ENCODE assay signal across 10 mouse cellular contexts in genomic region chr1:134070099-134070669, GRCm38 (mm10). TPM values are rescaled to one million over a fixed set of nuclear protein-coding genes. Genes with fewer than 3 reads are reported as not detected.
DNase-seq lines count a peak whose midpoint lies in the region; ATAC-seq lines count a peak whose summit lies in the region.
"Had no signal": no experiment of that assay in that cellular context is flagged by ENCODE, and none has a peak within 500 bp of the region (broad histone marks: within the 10 kb centered on the region; RNA-seq: fewer than 3 reads in every experiment).

No protein-coding gene starts in this region.

- peaks cover 7% of the 10 kb centered on the region for H3K36me3 ChIP-seq in heart, embryonic 16.5 days (ENCODE audit: control insufficient read depth, insufficient read depth)
- no peaks in the 10 kb centered on the region for H3K36me3 ChIP-seq in midbrain, embryonic 15.5 days (replicated peaks)
- no peaks in the 10 kb centered on the region for H3K36me3 ChIP-seq in midbrain, embryonic 16.5 days (ENCODE audit: control insufficient read depth, insufficient read depth, low read length)
- H3K36me3 ChIP-seq in limb, embryonic 10.5 days: 0 out of 2 replicates have a peak, but pooled peaks cover 2% of the 10 kb centered on the region

- H3K9ac ChIP-seq in heart, embryonic 16.5 days (ENCODE audit: low read length): no peak overlapping the region
- H3K9ac ChIP-seq in midbrain, embryonic 15.5 days: no peak overlapping the region
- no peak overlapping the region for H3K9ac ChIP-seq in midbrain, embryonic 16.5 days (ENCODE audit: low read depth, low read length)

- no peak overlapping the region for H3K4me3 ChIP-seq in heart, embryonic 16.5 days (ENCODE audit: low read length)
- H3K4me3 ChIP-seq in midbrain, embryonic 15.5 days: no peak overlapping the region
- no peak overlapping the region for H3K4me3 ChIP-seq in midbrain, embryonic 16.5 days (ENCODE audit: low read depth, low read length)
- no peak overlapping the region for H3K4me3 ChIP-seq in limb, embryonic 10.5 days

- WGBS in heart, embryonic 16.5 days: 62% methylated on average over 8 of the region's 8 CpGs
- 64% methylated on average over 8 of the region's 8 CpGs for WGBS in midbrain, embryonic 15.5 days
- 60% methylated on average over 8 of the region's 8 CpGs for WGBS in midbrain, embryonic 16.5 days
- 83% methylated on average over 8 of the region's 8 CpGs for WGBS in limb, embryonic 10.5 days

- DNase-seq in heart, adult 9 months (ENCODE audit: low spot score in 2 of 2): no peak
- DNase-seq in limb, embryonic 10.5 days (ENCODE audit: low spot score): no peak
- DNase-seq in yolk sac, embryonic 10.5 days (ENCODE audit: low spot score): peak; percentile 74
- DNase-seq in urinary bladder, postnatal 10 days (ENCODE audit: low spot score): no peak
- DNase-seq in layer of hippocampus, adult 18-20 months (ENCODE audit: low spot score in 2 of 2): no peak
- DNase-seq: heart, postnatal 4 days had no signal

- H3K27me3 ChIP-seq in heart, embryonic 16.5 days (ENCODE audit: control insufficient read depth, insufficient read depth, low read length): no peaks in the 10 kb centered on the region
- H3K27me3 ChIP-seq in midbrain, embryonic 15.5 days (replicated peaks): no peaks in the 10 kb centered on the region
- H3K27me3 ChIP-seq in midbrain, embryonic 16.5 days (ENCODE audit: control insufficient read depth, insufficient read depth, low read depth, low read length): no peaks in the 10 kb centered on the region
- 0 out of 2 replicates have a peak, but pooled peaks cover 3% of the 10 kb centered on the region for H3K27me3 ChIP-seq in limb, embryonic 10.5 days (ENCODE audit: low read depth, poor library complexity, severe bottlenecking)

- ATAC-seq in heart, embryonic 16.5 days (replicated peaks; ENCODE audit: extremely low read depth, insufficient read depth, low FRiP score): no peak
- no peak for ATAC-seq in midbrain, embryonic 15.5 days (replicated peaks)
- no peak for ATAC-seq in midbrain, embryonic 16.5 days

- peaks cover 39% of the 10 kb centered on the region for H3K4me1 ChIP-seq in heart, embryonic 16.5 days (ENCODE audit: control insufficient read depth, insufficient read depth, low read length)
- H3K4me1 ChIP-seq in midbrain, embryonic 15.5 days: peaks cover 24% of the 10 kb centered on the region
- peaks cover 18% of the 10 kb centered on the region for H3K4me1 ChIP-seq in midbrain, embryonic 16.5 days (ENCODE audit: control insufficient read depth, insufficient read depth, low read length)
- H3K4me1 ChIP-seq in limb, embryonic 10.5 days: peaks cover 47% of the 10 kb centered on the region

- H3K27ac ChIP-seq in heart, embryonic 16.5 days (ENCODE audit: low read length): 0 out of 2 replicates have a peak overlapping the region, but pooled peaks have one; percentile 7
- 0 out of 2 replicates have a peak overlapping the region, but pooled peaks have one; percentile 45 for H3K27ac ChIP-seq in midbrain, embryonic 15.5 days
- no peak overlapping the region for H3K27ac ChIP-seq in midbrain, embryonic 16.5 days (ENCODE audit: low read length)
- H3K27ac ChIP-seq in limb, embryonic 10.5 days: peak overlapping the region; percentile 16; the same call in 1 of the 2 replicates
- H3K27ac ChIP-seq: macrophage had no signal

- no peaks in the 10 kb centered on the region for H3K9me3 ChIP-seq in heart, embryonic 16.5 days (replicated peaks; ENCODE audit: control insufficient read depth, low read length)
- no peaks in the 10 kb centered on the region for H3K9me3 ChIP-seq in midbrain, embryonic 15.5 days
- no peaks in the 10 kb centered on the region for H3K9me3 ChIP-seq in midbrain, embryonic 16.5 days (replicated peaks; ENCODE audit: control insufficient read depth, low read length, poor library complexity, severe bottlenecking)
- H3K9me3 ChIP-seq in limb, embryonic 10.5 days (replicated peaks): no peaks in the 10 kb centered on the region

- no peak overlapping the region for H3K4me2 ChIP-seq in heart, embryonic 16.5 days (ENCODE audit: low read depth, low read length)
- no peak overlapping the region for H3K4me2 ChIP-seq in midbrain, embryonic 15.5 days
- H3K4me2 ChIP-seq in midbrain, embryonic 16.5 days (ENCODE audit: low read length): no peak overlapping the region

RNA-seq across cellular contexts. Expression of gene Btg2, which starts 8.7 kb away (rescaled TPM):
- 49.5 and 50.9 TPM in 2 replicates for polyA plus RNA-seq in heart, embryonic 16.5 days (2015; fragmentation: Nextera tagmentation; extraction: Ambion mirVana)
- polyA plus RNA-seq in midbrain, embryonic 15.5 days (2015; fragmentation: Nextera tagmentation; extraction: Ambion mirVana): 37.2 and 42.2 TPM in 2 replicates
- 27.2 and 34.9 TPM in 2 replicates for polyA plus RNA-seq in midbrain, embryonic 16.5 days (2015; fragmentation: Nextera tagmentation; extraction: Ambion mirVana)
- polyA plus RNA-seq in limb, embryonic 10.5 days (2016; fragmentation: Nextera tagmentation; extraction: Ambion mirVana): 10.1 and 17.7 TPM in 2 replicates
- total RNA-seq in layer of hippocampus, adult 18-20 months (2021): 10 to 100 TPM; 16.6 to 24.9 TPM

RNA-seq across cellular contexts. Expression of gene Fmod, which starts 33.1 kb away (rescaled TPM):
- polyA plus RNA-seq in heart, embryonic 16.5 days (2015; fragmentation: Nextera tagmentation; extraction: Ambion mirVana): 23.6 and 29.5 TPM in 2 replicates
- polyA plus RNA-seq in midbrain, embryonic 15.5 days (2015; fragmentation: Nextera tagmentation; extraction: Ambion mirVana): 15.2 and 21.1 TPM in 2 replicates
- 9.8 and 15.2 TPM in 2 replicates for polyA plus RNA-seq in midbrain, embryonic 16.5 days (2015; fragmentation: Nextera tagmentation; extraction: Ambion mirVana)
- polyA plus RNA-seq in limb, embryonic 10.5 days (2016; fragmentation: Nextera tagmentation; extraction: Ambion mirVana): 2.4 and 2.5 TPM in 2 replicates
- 1 to 10 TPM; 3.9 to 5.2 TPM for total RNA-seq in layer of hippocampus, adult 18-20 months (2021)
- polyA plus RNA-seq: macrophage had no signal

RNA-seq across cellular contexts. Expression of gene Chit1, which starts 40.9 kb away (rescaled TPM):
- polyA plus RNA-seq in heart, embryonic 16.5 days (2015; fragmentation: Nextera tagmentation; extraction: Ambion mirVana): 0.31 and 0.46 TPM in 2 replicates
- 0.09 and 0.10 TPM in 2 replicates for polyA plus RNA-seq in midbrain, embryonic 15.5 days (2015; fragmentation: Nextera tagmentation; extraction: Ambion mirVana)
- 0.21 TPM in 1 of 2 replicates, not detected in the other for polyA plus RNA-seq in midbrain, embryonic 16.5 days (2015; fragmentation: Nextera tagmentation; extraction: Ambion mirVana)
- not detected in 2 replicates for polyA plus RNA-seq in limb, embryonic 10.5 days (2016; fragmentation: Nextera tagmentation; extraction: Ambion mirVana)
- under 1 TPM in 1 of 2 experiments, not detected in 1; 0.17 TPM for total RNA-seq in layer of hippocampus, adult 18-20 months (2021)
- total RNA-seq: heart, postnatal 4 days had no signal
- polyA plus RNA-seq: macrophage had no signal
